Mouse (Mus musculus) liver, postnatal 0 days (tissue): ENCODE results near the gene 2610002M06Rik.

Source experiments
- CTCF ChIP-seq: sonication (generic); IDR thresholded peaks from 2 replicates; pipeline ENCODE4 v1.5.1; 2016; ENCODE audit warnings: antibody characterized with exemption, low read depth
- EP300 ChIP-seq: IDR thresholded peaks from 2 replicates; pipeline ENCODE4 v1.6.1; 2016; ENCODE audit warnings: antibody characterized with exemption, low read depth, mild to moderate bottlenecking

DNA sequence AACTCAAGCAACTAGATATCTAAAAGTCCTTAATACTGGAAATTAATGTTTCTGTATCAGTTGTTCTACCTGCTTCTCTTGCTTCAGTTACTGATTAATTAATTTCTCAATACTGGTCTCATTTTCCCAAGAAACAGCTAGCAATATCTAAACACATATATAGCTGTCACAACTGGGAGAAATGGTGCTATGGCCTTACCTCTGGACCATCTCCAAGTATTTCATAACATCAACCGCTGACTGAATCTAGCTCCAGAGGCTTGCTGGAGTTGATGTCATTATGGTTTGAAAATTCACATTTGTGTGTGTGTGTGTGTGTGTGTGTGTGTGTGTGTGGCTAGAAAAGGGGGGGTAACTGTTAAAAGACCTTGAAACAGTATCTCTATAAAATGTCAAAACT, 26.0 kb downstream of the 2610002M06Rik start:
- no peak for TF ChIP-seq CTCF
- no peak for TF ChIP-seq EP300
